Mouse (Mus musculus) kidney, adult 2 months (tissue): ENCODE data around the gene Dlst.

ENCODE experiments used
- CTCF ChIP-seq: fragments of 200-500 bp; conservative IDR thresholded peaks from 2 replicates; pipeline ENCODE4 v1.5.1; 2011; ENCODE audit warnings: low read depth, mild to moderate bottlenecking, control low read depth, low read length, moderate library complexity, mixed read lengths; ENCODE audit not compliant: insufficient read depth, insufficient read length
- POLR2A ChIP-seq: fragments of 200-500 bp; IDR thresholded peaks from one replicate; pipeline ENCODE4 v1.6.1; 2011; ENCODE audit warnings: low read depth, low read length, control low read depth

DNA sequence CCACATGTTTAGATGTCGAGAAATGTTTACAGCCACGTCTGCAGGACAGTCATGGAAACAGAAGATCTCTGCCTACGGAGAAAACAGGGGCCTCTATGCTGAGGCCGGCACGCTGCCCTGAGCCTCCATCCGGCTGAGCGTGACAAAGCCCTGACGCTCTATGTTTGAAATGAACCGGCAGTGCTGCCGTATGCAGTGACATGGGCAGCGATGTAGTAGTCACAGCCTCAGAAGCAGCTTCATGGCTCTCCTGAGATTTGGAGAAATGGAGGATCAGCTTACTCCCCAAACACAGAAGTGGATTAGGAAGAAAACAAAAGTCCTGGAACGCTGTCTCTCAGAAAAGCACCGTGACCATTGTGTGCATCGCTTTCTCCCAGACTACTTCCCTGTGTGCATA lies 9.6 kb upstream of the Dlst start:
- TF ChIP-seq CTCF (no peak), POLR2A (no peak)
